Mouse (Mus musculus): ENCODE measurements around the gene Gnai3. TPM values are rescaled to one million over a fixed set of nuclear protein-coding genes. Genes with fewer than 3 reads are reported as not detected.

The Gnai3 gene
- total and polyA plus RNA-seq, 3 experiments: 54.1 to 145 (median 78.7) TPM

GRCm38 (mm10) chr3:108096226-108096625, 49.7 kb downstream of the Gnai3 start:
- Histone ChIP-seq H3K79me2 (replicated peaks; ENCODE audit: control insufficient read depth, extremely low read depth, insufficient read depth, poor library complexity, severe bottlenecking) (no peaks in the 10 kb centered on the region), H3K27me3 (replicated peaks) (no peaks in the 10 kb centered on the region), H3K4me2 (ENCODE audit: insufficient read depth, low read depth, poor library complexity, severe bottlenecking) (no peak overlapping the region), H3K4me1 (ENCODE audit: control insufficient read depth in 1 of 2, insufficient read depth in 2 of 2) (peaks cover 4 to 23% of the 10 kb centered on the region in 2 experiments), H3K27ac (ENCODE audit: insufficient read depth, low read depth) (no peak overlapping the region), H3K4me3 (replicated peaks in 1 of 3; ENCODE audit: low read depth in 2 of 3, low read length in 2 of 3, poor library complexity in 1 of 3) (no peak overlapping the region), H3K36me3 (replicated peaks in 1 of 2; ENCODE audit: control insufficient read depth in 1 of 2, insufficient read depth in 1 of 2, low read length in 1 of 2) (peaks cover 5 to 56% of the 10 kb centered on the region in 2 experiments), H3K9me3 (replicated peaks; ENCODE audit: low read length) (no peaks in the 10 kb centered on the region), H3K9ac (ENCODE audit: insufficient read depth, low read depth) (no peak overlapping the region)
- dilution Hi-C loops (cut with MboI; ENCODE audit: extremely low pct_ligation_motif_present, extremely low pct_unique_long_range_greater_than_20kb, low sequenced_read_pairs): no loop called here
- DNase-seq (ENCODE audit: extremely low read depth): no peak
- in situ Hi-C loops (cut with MboI; ENCODE audit: low pct_ligation_motif_present, low pct_unique_long_range_greater_than_20kb, low sequenced_read_pairs): no loop called here
- no peak for TF ChIP-seq USF1 (IDR thresholded peaks at IDR 0.05; ENCODE audit: low read depth, low read length)
- TF ChIP-seq KAT2A (IDR thresholded peaks at IDR 0.05; ENCODE audit: insufficient replicate concordance, low read length): no peak
- no peak for TF ChIP-seq TCF12 (IDR thresholded peaks at IDR 0.05; ENCODE audit: low read depth, low read length)
- no peak for TF ChIP-seq ZKSCAN1 (IDR thresholded peaks at IDR 0.05; ENCODE audit: borderline replicate concordance, low read depth, low read length)
- TF ChIP-seq NRF1 (IDR thresholded peaks at IDR 0.05; ENCODE audit: low read depth, low read length): no peak
- TF ChIP-seq MXI1 (IDR thresholded peaks at IDR 0.05; ENCODE audit: low read depth, low read length): no peak
- no peak for TF ChIP-seq MEF2A (IDR thresholded peaks at IDR 0.05; ENCODE audit: borderline replicate concordance, low read depth, low read length)
- TF ChIP-seq JUND (conservative IDR thresholded peaks at IDR 0.05; ENCODE audit: low read depth, low read length): no peak
- TF ChIP-seq UBTF (IDR thresholded peaks at IDR 0.05; ENCODE audit: low read depth, low read length): no peak
- no peak for TF ChIP-seq RCOR1 (conservative IDR thresholded peaks at IDR 0.05; ENCODE audit: low read depth, low read length)
- TF ChIP-seq POLR2A (IDR thresholded peaks at IDR 0.05; ENCODE audit: low read depth, low read length): no peak
- no peak for TF ChIP-seq ETS1 (conservative IDR thresholded peaks at IDR 0.05; ENCODE audit: low read depth, low read length)
- no peak for TF ChIP-seq IRF4 (IDR thresholded peaks at IDR 0.05; ENCODE audit: low read depth, low read length)
- no peak for TF ChIP-seq CTCF (conservative IDR thresholded peaks at IDR 0.05 in 1 of 2, IDR thresholded peaks at IDR 0.05 in 1 of 2; ENCODE audit: low read depth in 2 of 2, low read length in 2 of 2)
- TF ChIP-seq JUN (IDR thresholded peaks at IDR 0.05; ENCODE audit: insufficient read depth, low read depth, low read length): no peak
- TF ChIP-seq USF2 (conservative IDR thresholded peaks at IDR 0.05; ENCODE audit: low read depth, low read length): no peak
- no peak for TF ChIP-seq ZC3H11A (IDR thresholded peaks at IDR 0.05; ENCODE audit: low read depth, low read length)
- no peak for TF ChIP-seq PAX5 (IDR thresholded peaks at IDR 0.05; ENCODE audit: low read length)
- TF ChIP-seq MAX (IDR thresholded peaks at IDR 0.05; ENCODE audit: low read length): no peak

GRCm38 (mm10) chr3:108094976-108095760, 50.8 kb downstream of the Gnai3 start:
- Histone ChIP-seq H3K36me3 (replicated peaks in 1 of 2; ENCODE audit: control insufficient read depth in 1 of 2, insufficient read depth in 1 of 2, low read length in 1 of 2) (peaks cover 5 to 47% of the 10 kb centered on the region in 2 experiments), H3K4me1 (ENCODE audit: control insufficient read depth in 1 of 2, insufficient read depth in 2 of 2) (peaks cover 4 to 32% of the 10 kb centered on the region in 2 experiments), H3K9me3 (replicated peaks; ENCODE audit: low read length) (no peaks in the 10 kb centered on the region), H3K4me3 (replicated peaks in 1 of 3; ENCODE audit: low read depth in 2 of 3, low read length in 2 of 3, poor library complexity in 1 of 3) (no peak overlapping the region), H3K9ac (ENCODE audit: insufficient read depth, low read depth) (no peak overlapping the region), H3K27ac (ENCODE audit: insufficient read depth, low read depth) (no peak overlapping the region), H3K4me2 (ENCODE audit: insufficient read depth, low read depth, poor library complexity, severe bottlenecking) (no peak overlapping the region), H3K79me2 (replicated peaks; ENCODE audit: control insufficient read depth, extremely low read depth, insufficient read depth, poor library complexity, severe bottlenecking) (no peaks in the 10 kb centered on the region), H3K27me3 (replicated peaks) (no peaks in the 10 kb centered on the region)
- TF ChIP-seq MAFK (IDR thresholded peaks at IDR 0.05; ENCODE audit: insufficient replicate concordance, low read length): no peak
- no peak for TF ChIP-seq RAD21 (IDR thresholded peaks at IDR 0.05; ENCODE audit: low read depth, low read length)
- TF ChIP-seq JUND (conservative IDR thresholded peaks at IDR 0.05; ENCODE audit: low read depth, low read length): no peak
- no peak for TF ChIP-seq NRF1 (IDR thresholded peaks at IDR 0.05; ENCODE audit: low read depth, low read length)
- TF ChIP-seq ZNF384 (IDR thresholded peaks at IDR 0.05; ENCODE audit: low read depth, low read length): no peak
- TF ChIP-seq JUN (IDR thresholded peaks at IDR 0.05; ENCODE audit: insufficient read depth, low read depth, low read length): no peak
- TF ChIP-seq MXI1 (IDR thresholded peaks at IDR 0.05; ENCODE audit: low read depth, low read length): no peak
- TF ChIP-seq CHD2 (IDR thresholded peaks at IDR 0.05; ENCODE audit: low read length): no peak
- no peak for TF ChIP-seq E2F4 (IDR thresholded peaks at IDR 0.05; ENCODE audit: insufficient replicate concordance, low read depth, low read length)
- no peak for TF ChIP-seq USF1 (IDR thresholded peaks at IDR 0.05; ENCODE audit: low read depth, low read length)
- no peak for TF ChIP-seq SIN3A (IDR thresholded peaks at IDR 0.05; ENCODE audit: low read length)
- TF ChIP-seq CHD1 (IDR thresholded peaks at IDR 0.05; ENCODE audit: low read depth, low read length): no peak
- no peak for TF ChIP-seq ELF1 (IDR thresholded peaks at IDR 0.05; ENCODE audit: low read depth, low read length)
- dilution Hi-C loops (cut with MboI; ENCODE audit: extremely low pct_ligation_motif_present, extremely low pct_unique_long_range_greater_than_20kb, low sequenced_read_pairs) (no loop called here), in situ Hi-C loops (cut with MboI; ENCODE audit: low pct_ligation_motif_present, low pct_unique_long_range_greater_than_20kb, low sequenced_read_pairs) (no loop called here)
- no peak for DNase-seq (ENCODE audit: extremely low read depth)
